Mouse (Mus musculus): ENCODE results near the gene Pan3. TPM values are rescaled to one million over a fixed set of nuclear protein-coding genes. Genes with fewer than 3 reads are reported as not detected.
A peak's percentile ranks its signal among the peaks of the same experiment; 100 is the strongest.

Pan3 gene
- total RNA-seq, 1 experiment: 57.3 TPM

DNA sequence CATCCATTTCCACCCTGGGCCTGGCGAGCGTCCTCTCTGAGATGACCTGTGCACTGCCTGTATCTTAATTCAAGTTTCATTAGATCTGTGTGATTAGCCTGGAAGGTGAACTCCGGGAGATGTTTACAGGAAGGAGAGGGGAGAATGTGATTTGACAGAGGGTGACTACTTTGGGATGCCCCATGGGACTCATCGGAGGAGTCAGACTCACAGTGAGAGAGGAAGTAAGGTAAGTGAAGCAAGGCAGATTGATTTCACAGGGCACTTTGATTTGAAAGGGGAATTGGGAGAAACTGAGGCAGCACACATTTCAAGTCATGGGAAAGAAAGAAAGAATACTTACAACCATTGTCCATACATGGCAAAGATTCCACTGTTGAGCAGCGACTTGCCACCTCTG is 23.8 kb upstream of the Pan3 start:
- no peaks in the 10 kb centered on the region for H3K36me3 ChIP-seq (ENCODE audit: control insufficient read depth, insufficient read depth, low read length, poor library complexity, severe bottlenecking)
- no peak overlapping the region for H3K4me3 ChIP-seq (ENCODE audit: insufficient read depth in 1 of 2, low read depth in 1 of 2, low read length in 2 of 2, poor library complexity in 1 of 2, severe bottlenecking in 1 of 2)
- no peak for DNase-seq (ENCODE audit: low read depth, low spot score)
- H3K4me1 ChIP-seq (ENCODE audit: control insufficient read depth in 2 of 2, insufficient read depth in 2 of 2, low read length in 2 of 2, poor library complexity in 1 of 2): no peaks in the 10 kb centered on the region; a peak in 1 of 4 replicates
- in situ Hi-C loops (cut with MboI; ENCODE audit: low sequenced_read_pairs in 2 of 2, unreplicated experiment in 2 of 2): no loop called here
- no peak overlapping the region for H3K27ac ChIP-seq (ENCODE audit: insufficient read depth, low read depth, low read length, poor library complexity, severe bottlenecking)
- H3K9ac ChIP-seq (ENCODE audit: insufficient read depth, low read depth, low read length, poor library complexity, severe bottlenecking): no peak overlapping the region
- H3K9me3 ChIP-seq (ENCODE audit: control insufficient read depth, insufficient read depth, low read depth, low read length): no peaks in the 10 kb centered on the region
- TF ChIP-seq MAFK (IDR thresholded peaks at IDR 0.05; ENCODE audit: insufficient read depth, low read depth, low read length) (no peak), ZC3H11A (IDR thresholded peaks at IDR 0.05; ENCODE audit: borderline replicate concordance, low read depth, low read length) (no peak), ZNF384 (IDR thresholded peaks at IDR 0.05; ENCODE audit: low read depth, low read length) (no peak), CHD2 (IDR thresholded peaks at IDR 0.05; ENCODE audit: low read depth, low read length) (no peak), HCFC1 (IDR thresholded peaks at IDR 0.05; ENCODE audit: borderline replicate concordance, insufficient read depth, low read length) (no peak)

DNA sequence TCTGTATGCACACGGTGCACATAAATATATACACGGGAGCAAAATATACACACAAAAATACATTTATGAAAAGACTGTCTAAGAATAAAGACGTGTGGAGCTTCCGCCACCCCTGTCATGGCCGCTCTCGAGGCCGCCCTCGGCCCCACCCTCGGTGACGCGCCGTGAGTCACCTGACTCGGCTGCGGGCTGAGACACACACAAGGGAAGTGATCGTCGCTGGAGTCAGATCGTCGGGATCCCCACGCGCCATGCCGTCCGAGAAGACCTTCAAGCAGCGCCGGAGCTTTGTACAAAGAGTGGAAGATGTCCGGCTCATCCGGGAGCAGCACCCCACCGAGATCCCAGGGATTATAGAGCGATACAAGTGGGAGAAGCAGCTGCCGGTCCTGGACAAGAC is 21.2 kb upstream of the Pan3 start:
- H3K4me1 ChIP-seq (ENCODE audit: control insufficient read depth in 2 of 2, insufficient read depth in 2 of 2, low read length in 2 of 2, poor library complexity in 1 of 2): peaks cover 0 to 3% of the 10 kb centered on the region in 2 experiments; a peak in 1 of 4 replicates
- H3K36me3 ChIP-seq (ENCODE audit: control insufficient read depth, insufficient read depth, low read length, poor library complexity, severe bottlenecking): no peaks in the 10 kb centered on the region
- DNase-seq (ENCODE audit: low read depth, low spot score): no peak
- peak overlapping the region; percentile 92 for H3K9ac ChIP-seq (ENCODE audit: insufficient read depth, low read depth, low read length, poor library complexity, severe bottlenecking)
- in situ Hi-C loops (cut with MboI; ENCODE audit: low sequenced_read_pairs in 2 of 2, unreplicated experiment in 2 of 2): no loop called here
- TF ChIP-seq MAFK (IDR thresholded peaks at IDR 0.05; ENCODE audit: insufficient read depth, low read depth, low read length) (no peak), ZC3H11A (IDR thresholded peaks at IDR 0.05; ENCODE audit: borderline replicate concordance, low read depth, low read length) (no peak), CHD2 (IDR thresholded peaks at IDR 0.05; ENCODE audit: low read depth, low read length) (no peak), ZNF384 (IDR thresholded peaks at IDR 0.05; ENCODE audit: low read depth, low read length) (no peak), HCFC1 (IDR thresholded peaks at IDR 0.05; ENCODE audit: borderline replicate concordance, insufficient read depth, low read length) (no peak)
- H3K4me3 ChIP-seq (ENCODE audit: insufficient read depth in 1 of 2, low read depth in 1 of 2, low read length in 2 of 2, poor library complexity in 1 of 2, severe bottlenecking in 1 of 2): peak overlapping the region; percentile 71 to 79
- no peaks in the 10 kb centered on the region for H3K9me3 ChIP-seq (ENCODE audit: control insufficient read depth, insufficient read depth, low read depth, low read length)
- peak overlapping the region; percentile 50; the same call in 1 of the 2 replicates for H3K27ac ChIP-seq (ENCODE audit: insufficient read depth, low read depth, low read length, poor library complexity, severe bottlenecking)

DNA sequence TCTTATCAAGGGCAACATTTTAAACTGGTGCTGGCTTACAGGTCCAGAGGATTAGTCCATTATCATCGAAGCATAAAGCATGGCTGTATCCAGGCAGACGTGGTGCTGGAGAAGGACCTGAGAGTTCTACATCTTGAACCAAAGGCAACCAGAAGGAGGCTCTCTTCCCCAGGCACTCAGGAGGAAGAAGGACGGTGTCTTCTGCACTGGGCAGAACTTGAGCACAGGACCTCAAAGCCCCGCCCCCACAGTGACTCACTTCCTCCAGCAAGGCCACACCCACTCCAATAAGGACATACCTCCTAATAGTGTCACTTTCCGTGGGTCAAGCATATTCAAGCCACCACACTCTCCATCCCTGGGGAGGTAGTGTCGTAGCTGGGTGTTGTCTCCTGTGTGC is 19.4 kb upstream of the Pan3 start:
- H3K27ac ChIP-seq (ENCODE audit: insufficient read depth, low read depth, low read length, poor library complexity, severe bottlenecking): no peak overlapping the region
- H3K4me3 ChIP-seq (ENCODE audit: insufficient read depth in 1 of 2, low read depth in 1 of 2, low read length in 2 of 2, poor library complexity in 1 of 2, severe bottlenecking in 1 of 2): no peak overlapping the region
- peaks cover 0 to 3% of the 10 kb centered on the region in 2 experiments; a peak in 1 of 4 replicates for H3K4me1 ChIP-seq (ENCODE audit: control insufficient read depth in 2 of 2, insufficient read depth in 2 of 2, low read length in 2 of 2, poor library complexity in 1 of 2)
- TF ChIP-seq ZC3H11A (IDR thresholded peaks at IDR 0.05; ENCODE audit: borderline replicate concordance, low read depth, low read length) (no peak), MAFK (IDR thresholded peaks at IDR 0.05; ENCODE audit: insufficient read depth, low read depth, low read length) (no peak), CHD2 (IDR thresholded peaks at IDR 0.05; ENCODE audit: low read depth, low read length) (no peak), ZNF384 (IDR thresholded peaks at IDR 0.05; ENCODE audit: low read depth, low read length) (no peak), HCFC1 (IDR thresholded peaks at IDR 0.05; ENCODE audit: borderline replicate concordance, insufficient read depth, low read length) (no peak)
- H3K36me3 ChIP-seq (ENCODE audit: control insufficient read depth, insufficient read depth, low read length, poor library complexity, severe bottlenecking): no peaks in the 10 kb centered on the region
- no peak for DNase-seq (ENCODE audit: low read depth, low spot score)
- no peak overlapping the region for H3K9ac ChIP-seq (ENCODE audit: insufficient read depth, low read depth, low read length, poor library complexity, severe bottlenecking)
- in situ Hi-C loops (cut with MboI; ENCODE audit: low sequenced_read_pairs in 2 of 2, unreplicated experiment in 2 of 2): no loop called here
- H3K9me3 ChIP-seq (ENCODE audit: control insufficient read depth, insufficient read depth, low read depth, low read length): no peaks in the 10 kb centered on the region

DNA sequence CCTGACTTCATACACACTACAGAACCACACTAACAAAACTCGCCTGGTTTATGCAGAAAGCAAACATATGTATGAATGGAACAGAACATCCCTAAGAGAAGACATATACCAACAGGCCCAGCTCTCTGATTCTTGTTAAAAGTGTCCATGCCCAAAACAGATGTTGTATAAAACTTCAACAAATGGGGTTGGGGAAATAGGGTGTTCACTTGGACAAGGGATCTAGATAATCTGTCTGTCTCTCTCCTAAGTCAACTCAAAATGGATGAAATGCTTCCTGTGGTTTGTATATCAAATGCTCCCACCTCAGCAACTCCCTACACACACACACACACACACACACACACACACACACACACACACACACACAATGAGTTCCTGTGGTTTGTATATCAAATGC is 12.0 kb upstream of the Pan3 start:
- Histone ChIP-seq H3K9me3 (ENCODE audit: control insufficient read depth, insufficient read depth, low read depth, low read length) (no peaks in the 10 kb centered on the region), H3K36me3 (ENCODE audit: control insufficient read depth, insufficient read depth, low read length, poor library complexity, severe bottlenecking) (no peaks in the 10 kb centered on the region), H3K4me3 (ENCODE audit: insufficient read depth in 1 of 2, low read depth in 1 of 2, low read length in 2 of 2, poor library complexity in 1 of 2, severe bottlenecking in 1 of 2) (no peak overlapping the region), H3K4me1 (ENCODE audit: control insufficient read depth in 2 of 2, insufficient read depth in 2 of 2, low read length in 2 of 2, poor library complexity in 1 of 2) (peaks cover 2 to 3% of the 10 kb centered on the region in 2 experiments; a peak in 1 of 4 replicates), H3K27ac (ENCODE audit: insufficient read depth, low read depth, low read length, poor library complexity, severe bottlenecking) (no peak overlapping the region), H3K9ac (ENCODE audit: insufficient read depth, low read depth, low read length, poor library complexity, severe bottlenecking) (no peak overlapping the region)
- DNase-seq (ENCODE audit: low read depth, low spot score): no peak
- in situ Hi-C loops (cut with MboI; ENCODE audit: low sequenced_read_pairs in 2 of 2, unreplicated experiment in 2 of 2): no loop called here
- TF ChIP-seq CHD2 (IDR thresholded peaks at IDR 0.05; ENCODE audit: low read depth, low read length): no peak
- TF ChIP-seq ZC3H11A (IDR thresholded peaks at IDR 0.05; ENCODE audit: borderline replicate concordance, low read depth, low read length): no peak
- no peak for TF ChIP-seq HCFC1 (IDR thresholded peaks at IDR 0.05; ENCODE audit: borderline replicate concordance, insufficient read depth, low read length)
- TF ChIP-seq ZNF384 (IDR thresholded peaks at IDR 0.05; ENCODE audit: low read depth, low read length): no peak
- no peak for TF ChIP-seq MAFK (IDR thresholded peaks at IDR 0.05; ENCODE audit: insufficient read depth, low read depth, low read length)
